Mouse (Mus musculus) E14TG2a.4 (cell line): Measurements from ENCODE around the gene Bcor.
A peak's percentile ranks its signal among the peaks of the same experiment; 100 is the strongest.

ENCODE experiments used
- H3K27me3 ChIP-seq: 2 replicates; pipeline ENCODE4 v1.6.1; 2014; ENCODE audit warnings: low read length, control low read depth; ENCODE audit not compliant: insufficient read depth
- H3K36me3 ChIP-seq: 2 replicates; pipeline ENCODE4 v1.6.1; 2014; ENCODE audit warnings: low read length, control low read depth; ENCODE audit not compliant: insufficient read depth
- H3K4me1 ChIP-seq: replicated peaks from 2 replicates; pipeline ENCODE4 v1.6.1; 2014; ENCODE audit warnings: low read depth, low read length, control low read depth
- H3K4me3 ChIP-seq: replicated peaks from 2 replicates; pipeline ENCODE4 v1.5.1; 2014; ENCODE audit warnings: mild to moderate bottlenecking, low read length
- H3K9me3 ChIP-seq: 2 replicates; pipeline ENCODE4 v1.6.1; 2014; ENCODE audit warnings: low read length, control low read depth
- CTCF ChIP-seq: conservative IDR thresholded peaks from 2 replicates; pipeline ENCODE4 v1.5.1; 2014; ENCODE audit warnings: low read length
- NANOG ChIP-seq: IDR thresholded peaks from 2 replicates; pipeline ENCODE4 v1.6.1; 2014; ENCODE audit warnings: borderline replicate concordance, low read length, mixed read lengths
- POU5F1 ChIP-seq: IDR thresholded peaks from 2 replicates; pipeline ENCODE4 v1.6.1; 2014; ENCODE audit warnings: low read length, borderline replicate concordance

The Bcor gene

GRCm38 (mm10) chrX:12080904-12081740 lies 79.0 kb downstream of the Bcor start:
- H3K36me3 ChIP-seq = no peaks in the 10 kb centered on the region
- H3K4me1 ChIP-seq = peaks cover 48% of the 10 kb centered on the region
- TF ChIP-seq POU5F1 = no peak
- H3K27me3 ChIP-seq = peaks cover 68% of the 10 kb centered on the region
- peak overlapping the region; percentile 57 for H3K4me3 ChIP-seq
- no peaks in the 10 kb centered on the region for H3K9me3 ChIP-seq

DNA sequence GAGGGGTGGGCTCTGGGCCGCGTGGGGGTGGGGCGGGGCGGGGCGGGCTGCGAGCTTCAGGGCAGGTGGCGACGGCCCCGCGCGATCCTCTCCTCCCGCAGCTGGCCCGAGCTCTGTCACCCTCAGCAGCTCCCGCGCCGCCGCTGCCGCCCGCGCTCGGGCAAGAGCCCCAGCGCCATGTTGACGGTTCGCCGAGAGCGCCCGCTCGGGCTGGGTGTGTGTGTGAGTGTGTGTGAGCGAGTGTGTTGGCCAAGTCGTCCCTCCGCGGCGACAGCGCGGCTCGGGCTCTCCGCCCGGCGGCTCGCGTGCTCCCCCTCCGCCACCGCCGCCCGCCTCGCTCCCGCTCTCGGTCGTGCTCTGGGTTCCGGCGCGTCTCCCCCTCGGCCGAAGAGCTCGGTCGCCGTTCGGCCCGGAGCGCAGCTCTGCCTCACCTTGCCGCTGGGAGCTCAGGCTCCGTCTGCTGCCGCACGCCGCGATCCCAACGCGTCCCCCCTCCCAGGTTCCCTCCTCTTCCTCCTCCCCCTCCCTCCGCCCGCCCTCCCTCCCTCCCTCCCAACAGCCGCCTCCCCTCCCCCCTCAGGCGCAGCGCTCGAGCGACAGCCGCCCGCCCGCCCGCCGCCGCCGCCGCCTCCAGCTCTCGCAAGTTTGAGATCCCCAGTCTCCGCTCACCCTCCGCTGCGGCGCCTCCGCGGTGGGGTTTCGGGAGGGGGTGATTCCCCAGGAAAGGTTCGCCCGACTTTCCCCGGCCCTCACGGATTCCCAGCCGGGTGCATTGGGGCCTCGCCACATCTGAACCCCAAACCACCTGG lies 79.9 kb downstream of the Bcor start:
- TF ChIP-seq CTCF (no peak), POU5F1 (no peak), NANOG (no peak)

DNA sequence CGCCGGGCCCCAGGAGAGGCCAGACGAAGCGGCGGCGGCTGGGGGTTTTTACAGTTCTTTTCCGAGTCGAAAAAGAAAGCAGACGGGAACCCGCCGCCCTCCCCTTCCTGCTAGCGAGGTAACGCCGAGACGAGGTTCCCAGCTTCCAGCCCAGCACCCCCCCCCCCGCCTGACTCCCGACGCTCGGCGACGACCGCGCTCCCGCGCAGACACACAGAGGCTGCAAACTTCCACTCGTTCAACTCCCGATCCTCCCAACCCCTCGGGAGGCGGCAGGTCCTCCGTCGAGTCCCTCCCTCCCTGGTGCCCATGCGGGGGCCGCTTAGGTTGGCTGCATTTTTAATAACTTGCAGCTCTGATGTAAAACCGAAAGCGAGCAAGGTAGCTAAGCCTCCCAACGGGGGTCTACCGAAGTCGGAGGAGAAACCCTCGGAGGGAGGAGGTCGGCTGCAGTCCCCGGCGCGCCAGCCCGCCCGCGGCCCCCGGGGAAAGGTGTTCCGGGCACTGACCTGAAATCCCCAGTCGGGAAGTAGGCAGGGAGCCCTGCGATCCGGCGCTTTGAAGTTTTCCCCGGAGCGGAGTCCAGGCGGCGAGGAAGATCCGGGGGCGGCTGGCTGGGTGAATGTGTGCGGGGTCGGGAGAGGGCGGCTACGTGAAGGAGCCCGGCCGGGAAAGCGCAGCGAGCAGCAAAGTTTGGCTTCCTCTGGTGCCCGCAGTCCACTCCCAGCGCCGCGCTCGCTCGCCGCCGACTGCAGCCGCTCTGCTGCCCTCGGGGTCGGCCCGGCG lies 80.7 kb downstream of the Bcor start:
- peak overlapping the region; percentile 77 for H3K4me3 ChIP-seq
- H3K36me3 ChIP-seq = no peaks in the 10 kb centered on the region
- H3K9me3 ChIP-seq = no peaks in the 10 kb centered on the region
- peaks cover 49% of the 10 kb centered on the region for H3K4me1 ChIP-seq
- TF ChIP-seq NANOG (no peak), POU5F1 (no peak), CTCF (no peak)
- H3K27me3 ChIP-seq = peaks cover 62% of the 10 kb centered on the region

More for the DNA sequence above, 79.9 kb downstream of the Bcor start:
- H3K4me1 ChIP-seq = peaks cover 48% of the 10 kb centered on the region
- no peaks in the 10 kb centered on the region for H3K36me3 ChIP-seq
- H3K4me3 ChIP-seq = peak overlapping the region; percentile 77
- H3K27me3 ChIP-seq = peaks cover 66% of the 10 kb centered on the region
- H3K9me3 ChIP-seq = no peaks in the 10 kb centered on the region

DNA sequence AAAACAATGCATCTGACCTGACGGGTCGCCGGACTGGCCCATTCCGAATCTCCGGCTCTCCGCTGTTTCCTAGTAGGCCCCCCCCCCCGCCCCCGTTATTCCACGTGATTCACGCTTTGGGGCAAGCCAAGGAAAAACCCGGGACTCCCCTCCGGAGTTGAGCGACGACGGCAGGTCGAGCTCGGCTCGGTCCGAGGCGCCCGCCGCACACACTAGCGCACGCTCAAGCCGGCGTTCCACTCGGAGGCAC lies 81.2 kb downstream of the Bcor start:
- peaks cover 50% of the 10 kb centered on the region for H3K4me1 ChIP-seq
- H3K36me3 ChIP-seq = no peaks in the 10 kb centered on the region
- peaks cover 61% of the 10 kb centered on the region for H3K27me3 ChIP-seq
- TF ChIP-seq CTCF (no peak), POU5F1 (no peak), NANOG (no peak)
- peak overlapping the region; percentile 77 for H3K4me3 ChIP-seq
- H3K9me3 ChIP-seq = no peaks in the 10 kb centered on the region

DNA sequence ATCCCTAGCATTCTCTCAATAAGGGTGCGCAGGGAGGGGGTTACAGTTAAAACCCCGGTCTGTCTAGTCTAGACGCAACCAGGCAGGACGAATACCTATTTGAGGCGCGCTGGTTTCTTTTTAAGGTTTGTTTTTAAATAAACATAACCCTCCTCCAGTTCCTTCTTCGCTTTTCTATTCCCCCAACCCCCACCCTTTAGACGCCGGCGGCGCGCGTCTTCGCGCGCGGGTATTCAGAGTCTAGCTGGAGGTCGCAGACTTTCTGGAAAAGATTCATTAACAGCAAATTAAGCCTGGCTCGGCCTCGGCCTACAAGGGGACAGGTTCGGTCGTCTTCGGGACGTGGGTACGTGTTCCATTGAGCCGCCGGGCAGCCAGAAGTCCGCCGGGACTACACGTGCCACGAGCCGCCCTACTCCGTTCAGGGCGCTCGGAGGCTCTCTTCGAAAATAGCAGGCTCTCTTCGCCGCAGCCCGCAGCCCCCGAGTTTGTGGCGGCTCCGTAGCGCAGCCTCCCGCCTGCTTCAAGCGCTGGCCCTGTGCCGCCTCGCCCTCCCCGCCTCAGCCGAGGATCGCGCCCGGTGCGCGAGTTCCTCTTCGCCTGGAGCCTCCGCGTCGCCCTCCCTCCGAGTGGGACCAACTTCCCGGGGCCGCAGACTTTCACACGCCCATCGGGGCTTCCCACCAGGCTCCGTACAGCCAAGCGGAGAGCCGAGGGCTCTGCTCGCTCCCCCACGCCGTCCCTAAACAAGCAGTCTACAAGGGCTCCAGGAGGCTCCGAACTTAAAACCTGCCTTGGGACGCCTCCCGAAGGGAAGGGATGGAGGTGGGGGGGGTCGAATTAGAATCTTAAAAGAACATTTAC lies 81.7 kb downstream of the Bcor start:
- Histone ChIP-seq H3K9me3 (no peaks in the 10 kb centered on the region), H3K27me3 (peaks cover 55% of the 10 kb centered on the region), H3K4me3 (peak overlapping the region; percentile 70), H3K4me1 (peaks cover 47% of the 10 kb centered on the region), H3K36me3 (no peaks in the 10 kb centered on the region)
- TF ChIP-seq POU5F1 = no peak
- TF ChIP-seq CTCF = no peak
- no peak for TF ChIP-seq NANOG

- no peak for TF ChIP-seq CTCF
- TF ChIP-seq NANOG = no peak
- no peak for TF ChIP-seq POU5F1
- Histone ChIP-seq H3K4me3 (peak overlapping the region; percentile 70), H3K9me3 (no peaks in the 10 kb centered on the region), H3K36me3 (no peaks in the 10 kb centered on the region), H3K27me3 (peaks cover 52% of the 10 kb centered on the region), H3K4me1 (peaks cover 50% of the 10 kb centered on the region)
Observed at GRCm38 (mm10) chrX:12077601-12077980, 82.6 kb downstream of the Bcor start.

DNA sequence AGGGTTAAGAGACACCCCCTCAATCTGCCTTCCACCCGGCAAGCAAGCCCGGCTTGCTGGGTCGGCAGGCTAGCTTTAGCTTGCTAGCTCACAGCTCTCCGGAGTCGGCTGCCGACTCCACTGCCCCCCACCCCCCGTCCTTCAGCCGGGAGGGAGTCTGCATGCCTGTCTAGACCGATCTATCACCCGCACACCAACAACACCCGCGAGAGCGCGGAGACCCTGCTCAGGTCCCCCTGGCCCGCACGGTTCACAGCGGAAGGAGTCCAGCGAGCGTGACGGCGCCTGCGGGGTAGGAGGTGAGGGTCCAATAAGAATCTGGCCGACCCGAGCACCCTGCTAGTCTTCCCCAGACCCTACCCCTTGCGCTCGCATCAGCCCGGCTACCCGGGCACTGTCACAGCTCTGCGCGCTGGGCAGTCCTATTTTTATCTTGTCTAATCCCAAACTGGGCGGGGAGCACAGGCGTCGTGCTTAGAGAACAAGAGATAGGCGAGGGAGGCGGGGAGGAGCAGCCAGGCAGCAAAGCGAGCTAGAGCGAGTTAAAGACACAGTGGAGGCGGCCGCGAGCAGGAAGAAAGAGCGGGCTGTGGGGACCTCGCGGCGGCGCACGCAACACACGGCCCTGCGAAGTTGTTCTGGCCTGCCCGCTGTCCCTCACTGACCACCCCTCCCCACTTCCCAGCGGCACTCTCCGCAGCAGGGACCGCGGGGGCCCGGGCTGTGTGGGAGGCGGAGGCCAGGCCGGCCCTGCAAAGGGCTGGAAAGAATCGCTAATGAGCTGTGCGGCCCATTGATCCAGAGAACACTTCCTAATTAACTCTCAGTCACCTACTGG lies 83.2 kb downstream of the Bcor start:
- no peak for TF ChIP-seq NANOG
- no peak for TF ChIP-seq POU5F1
- TF ChIP-seq CTCF = no peak
- H3K4me3 ChIP-seq = peak overlapping the region; percentile 70
- no peaks in the 10 kb centered on the region for H3K36me3 ChIP-seq
- peaks cover 56% of the 10 kb centered on the region for H3K4me1 ChIP-seq
- peaks cover 54% of the 10 kb centered on the region for H3K27me3 ChIP-seq
- no peaks in the 10 kb centered on the region for H3K9me3 ChIP-seq
